Mouse (Mus musculus) thymus, adult 2 months (tissue): ENCODE results near the gene Cachd1. TPM values are rescaled to one million over a fixed set of nuclear protein-coding genes. Genes with fewer than 3 reads are reported as not detected.

ENCODE experiments used
- DNase-seq: peaks from one replicate; pipeline ENCODE4 v3.0.0; 2021
- H3K27ac ChIP-seq: fragments of 200-500 bp; 2 replicates; pipeline ENCODE4 v1.5.1; 2012; ENCODE audit warnings: low read length, control low read depth; ENCODE audit not compliant: control insufficient read depth, insufficient read depth
- H3K27me3 ChIP-seq: fragments of 200-500 bp; 2 replicates; pipeline ENCODE4 v1.6.1; 2012; ENCODE audit warnings: mild to moderate bottlenecking, low read length, moderate library complexity, mixed read lengths; ENCODE audit not compliant: control insufficient read depth, insufficient read depth
- H3K36me3 ChIP-seq: fragments of 200-500 bp; 2 replicates; pipeline ENCODE4 v1.6.1; 2012; ENCODE audit warnings: mild to moderate bottlenecking, low read length, moderate library complexity; ENCODE audit not compliant: control insufficient read depth, insufficient read depth
- H3K4me1 ChIP-seq: fragments of 200-500 bp; replicated peaks from 2 replicates; pipeline ENCODE4 v1.6.1; 2012; ENCODE audit warnings: low read length; ENCODE audit not compliant: control insufficient read depth, insufficient read depth
- H3K4me3 ChIP-seq: fragments of 200-500 bp; 2 replicates; pipeline ENCODE4 v1.5.1; 2012; ENCODE audit warnings: mild to moderate bottlenecking, low read length, control low read depth, moderate library complexity; ENCODE audit not compliant: control insufficient read depth, insufficient read depth
- CTCF ChIP-seq: fragments of 200-500 bp; IDR thresholded peaks from 2 replicates; pipeline ENCODE4 v1.5.1; 2012; ENCODE audit warnings: mild to moderate bottlenecking, control low read depth, low read length, moderate library complexity, borderline replicate concordance; ENCODE audit not compliant: control insufficient read depth, poor library complexity, insufficient read depth; ENCODE audit errors: extremely low read depth
- POLR2A ChIP-seq: fragments of 200-500 bp; IDR thresholded peaks from 2 replicates; pipeline ENCODE4 v1.6.1; 2012; ENCODE audit warnings: mild to moderate bottlenecking, low read length, control low read depth, moderate library complexity; ENCODE audit not compliant: control insufficient read depth, poor library complexity, insufficient read depth; ENCODE audit errors: extremely low read depth
- WGBS: fragments of 180-500 bp; shearing (Covaris S2); methylation state at CpG from one replicate; pipeline ENCODE4 v1.1.7; 2018; 5-methylcytosine and 5-hydroxymethylcytosine counted together
- polyA plus RNA-seq: library from polyadenylated mRNA; depleted of rRNA; stranded (reverse); fragments of >200 nt; gene quantifications from 2 replicates; pipeline ENCODE4 v1.2.3, GENCODE M21; 2012

Cachd1 gene
- polyA plus RNA-seq, 1 experiment: 15.9 TPM

- Histone ChIP-seq H3K4me1 (no peaks in the 10 kb centered on the region; the same call in 1 of the 2 replicates), H3K27me3 (no peaks in the 10 kb centered on the region), H3K4me3 (no peak overlapping the region), H3K36me3 (no peaks in the 10 kb centered on the region), H3K27ac (no peak overlapping the region)
- TF ChIP-seq POLR2A (no peak), CTCF (no peak)
- 89% methylated on average over 18 of the region's 18 CpGs for WGBS
- DNase-seq: no peak
Measured at GRCm38 (mm10) chr4:100994442-100995255, 218.2 kb downstream of the Cachd1 start.

GRCm38 (mm10) chr4:100995617-100996016 lies 219.1 kb downstream of the Cachd1 start:
- 84% methylated on average over 5 of the region's 5 CpGs for WGBS
- Histone ChIP-seq H3K36me3 (no peaks in the 10 kb centered on the region), H3K27ac (no peak overlapping the region), H3K27me3 (no peaks in the 10 kb centered on the region), H3K4me3 (no peak overlapping the region), H3K4me1 (no peaks in the 10 kb centered on the region; the same call in 1 of the 2 replicates)
- TF ChIP-seq POLR2A (no peak), CTCF (no peak)
- DNase-seq: no peak

GRCm38 (mm10) chr4:100996060-100996651 lies 219.7 kb downstream of the Cachd1 start:
- Histone ChIP-seq H3K36me3 (no peaks in the 10 kb centered on the region), H3K27ac (no peak overlapping the region), H3K27me3 (no peaks in the 10 kb centered on the region), H3K4me3 (no peak overlapping the region), H3K4me1 (no peaks in the 10 kb centered on the region; the same call in 1 of the 2 replicates)
- WGBS: 89% methylated on average over 4 of the region's 4 CpGs
- TF ChIP-seq POLR2A (no peak), CTCF (no peak)
- no peak for DNase-seq

GRCm38 (mm10) chr4:100998145-100998544 lies 221.7 kb downstream of the Cachd1 start:
- no peaks in the 10 kb centered on the region for H3K36me3 ChIP-seq
- 21% methylated on average over 2 of the region's 2 CpGs for WGBS
- DNase-seq: peak; percentile 45
- no peak overlapping the region for H3K27ac ChIP-seq
- no peak overlapping the region for H3K4me3 ChIP-seq
- no peaks in the 10 kb centered on the region for H3K27me3 ChIP-seq
- no peak for TF ChIP-seq POLR2A
- no peak for TF ChIP-seq CTCF
- H3K4me1 ChIP-seq: no peaks in the 10 kb centered on the region

- 88% methylated on average over 8 of the region's 8 CpGs for WGBS
- Histone ChIP-seq H3K36me3 (no peaks in the 10 kb centered on the region), H3K4me3 (no peak overlapping the region), H3K27ac (no peak overlapping the region), H3K4me1 (no peaks in the 10 kb centered on the region), H3K27me3 (no peaks in the 10 kb centered on the region)
- no peak for DNase-seq
- TF ChIP-seq POLR2A (no peak), CTCF (no peak)
Measured at GRCm38 (mm10) chr4:100998906-100999305, 222.4 kb downstream of the Cachd1 start.

GRCm38 (mm10) chr4:101000622-101001021 lies 224.1 kb downstream of the Cachd1 start:
- Histone ChIP-seq H3K27me3 (no peaks in the 10 kb centered on the region), H3K4me1 (no peaks in the 10 kb centered on the region), H3K36me3 (no peaks in the 10 kb centered on the region), H3K4me3 (no peak overlapping the region), H3K27ac (no peak overlapping the region)
- WGBS: 94% methylated on average over 3 of the region's 3 CpGs
- TF ChIP-seq POLR2A (no peak), CTCF (no peak)
- DNase-seq: no peak
